Mouse (Mus musculus): ENCODE measurements around the gene Ints7. TPM values are rescaled to one million over a fixed set of nuclear protein-coding genes. Genes with fewer than 3 reads are reported as not detected.

Gene Ints7
- total RNA-seq, 1 experiment, result 33.1 TPM

DNA sequence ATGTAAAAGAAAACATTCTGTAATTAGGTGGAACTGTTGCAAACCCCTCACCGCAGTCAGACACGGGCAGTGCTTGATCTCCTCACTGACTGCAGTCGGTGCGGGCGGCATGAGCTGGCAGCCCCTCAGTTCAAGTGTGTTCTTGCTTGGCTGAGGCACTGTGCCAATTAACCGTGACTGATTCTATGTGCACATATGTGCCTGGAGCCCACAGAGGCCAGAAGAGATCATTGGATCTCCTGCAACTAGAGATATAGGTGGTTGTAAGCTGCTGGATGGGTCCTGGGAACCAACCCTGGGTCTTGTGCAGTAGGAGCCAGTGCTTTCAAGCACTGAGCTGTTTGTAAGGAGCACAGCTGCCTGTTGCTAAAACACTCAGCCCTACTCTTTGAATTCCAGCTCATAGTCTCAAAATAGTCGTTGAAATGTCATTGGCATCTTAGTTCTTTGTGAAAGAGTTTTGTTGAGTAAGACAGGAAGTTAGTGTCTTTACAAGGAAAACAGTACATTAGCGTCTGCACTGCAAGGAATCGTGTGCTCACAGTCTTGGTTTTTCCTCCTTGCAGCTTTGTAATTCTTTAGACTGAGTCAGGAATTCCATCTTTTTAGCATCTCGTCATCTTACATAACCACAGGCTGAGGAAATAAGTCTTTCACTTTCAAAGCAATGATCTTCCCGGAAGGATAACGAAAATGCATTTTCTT lies 16.7 kb downstream of the Ints7 start:
- Histone ChIP-seq H3K36me3 (ENCODE audit: control insufficient read depth, insufficient read depth, low read length, poor library complexity, severe bottlenecking) (peaks cover 19% of the 10 kb centered on the region), H3K27ac (ENCODE audit: insufficient read depth, low read depth, low read length, poor library complexity, severe bottlenecking) (no peak overlapping the region), H3K9ac (ENCODE audit: insufficient read depth, low read depth, low read length, poor library complexity, severe bottlenecking) (no peak overlapping the region), H3K4me1 (ENCODE audit: control insufficient read depth in 2 of 2, insufficient read depth in 2 of 2, low read length in 2 of 2, poor library complexity in 1 of 2) (no peaks in the 10 kb centered on the region), H3K4me3 (ENCODE audit: insufficient read depth in 1 of 2, low read depth in 1 of 2, low read length in 2 of 2, poor library complexity in 1 of 2, severe bottlenecking in 1 of 2) (no peak overlapping the region), H3K9me3 (ENCODE audit: control insufficient read depth, insufficient read depth, low read depth, low read length) (no peaks in the 10 kb centered on the region)
- DNase-seq (ENCODE audit: low read depth, low spot score), result no peak
- TF ChIP-seq MAFK (IDR thresholded peaks at IDR 0.05; ENCODE audit: insufficient read depth, low read depth, low read length) (no peak), ZNF384 (IDR thresholded peaks at IDR 0.05; ENCODE audit: low read depth, low read length) (no peak), HCFC1 (IDR thresholded peaks at IDR 0.05; ENCODE audit: borderline replicate concordance, insufficient read depth, low read length) (no peak), CHD2 (IDR thresholded peaks at IDR 0.05; ENCODE audit: low read depth, low read length) (no peak), ZC3H11A (IDR thresholded peaks at IDR 0.05; ENCODE audit: borderline replicate concordance, low read depth, low read length) (no peak)
- in situ Hi-C loops (cut with MboI; ENCODE audit: low sequenced_read_pairs in 2 of 2, unreplicated experiment in 2 of 2), result loop anchor here in 1 of 2 experiments (25.0 kb wide), 1 partner anchor 220 kb away; the partner anchor contains the start of gene Nek2

DNA sequence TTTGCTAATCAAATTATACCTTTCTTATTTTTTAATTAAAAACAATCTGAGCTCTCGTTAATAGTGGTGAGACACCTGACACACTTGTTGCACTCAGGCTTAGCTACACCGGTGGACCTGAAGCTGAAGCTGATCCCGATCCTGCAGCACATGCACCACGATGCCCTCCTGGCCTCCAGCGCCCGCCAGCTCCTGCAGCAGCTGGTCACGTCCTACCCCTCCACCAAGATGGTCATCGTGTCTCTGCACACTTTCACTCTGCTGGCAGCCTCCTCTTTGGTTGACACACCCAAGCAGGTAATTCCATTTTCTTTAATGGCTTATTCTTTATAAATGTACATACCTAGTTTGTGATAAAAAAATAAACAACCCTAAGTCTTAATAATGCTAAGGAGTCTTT lies 20.6 kb downstream of the Ints7 start:
- H3K9ac ChIP-seq (ENCODE audit: insufficient read depth, low read depth, low read length, poor library complexity, severe bottlenecking), result no peak overlapping the region
- no peak for DNase-seq (ENCODE audit: low read depth, low spot score)
- H3K4me1 ChIP-seq (ENCODE audit: control insufficient read depth in 2 of 2, insufficient read depth in 2 of 2, low read length in 2 of 2, poor library complexity in 1 of 2), result no peaks in the 10 kb centered on the region
- peaks cover 18% of the 10 kb centered on the region for H3K36me3 ChIP-seq (ENCODE audit: control insufficient read depth, insufficient read depth, low read length, poor library complexity, severe bottlenecking)
- H3K9me3 ChIP-seq (ENCODE audit: control insufficient read depth, insufficient read depth, low read depth, low read length), result no peaks in the 10 kb centered on the region
- H3K27ac ChIP-seq (ENCODE audit: insufficient read depth, low read depth, low read length, poor library complexity, severe bottlenecking), result no peak overlapping the region
- no peak overlapping the region for H3K4me3 ChIP-seq (ENCODE audit: insufficient read depth in 1 of 2, low read depth in 1 of 2, low read length in 2 of 2, poor library complexity in 1 of 2, severe bottlenecking in 1 of 2)
- in situ Hi-C loops (cut with MboI; ENCODE audit: low sequenced_read_pairs in 2 of 2, unreplicated experiment in 2 of 2), result loop anchor here in 1 of 2 experiments (25.0 kb wide), 1 partner anchor 216 kb away; the partner anchor contains the start of gene Nek2
- no peak for TF ChIP-seq HCFC1 (IDR thresholded peaks at IDR 0.05; ENCODE audit: borderline replicate concordance, insufficient read depth, low read length)
- TF ChIP-seq ZNF384 (IDR thresholded peaks at IDR 0.05; ENCODE audit: low read depth, low read length), result no peak
- TF ChIP-seq MAFK (IDR thresholded peaks at IDR 0.05; ENCODE audit: insufficient read depth, low read depth, low read length), result no peak
- no peak for TF ChIP-seq ZC3H11A (IDR thresholded peaks at IDR 0.05; ENCODE audit: borderline replicate concordance, low read depth, low read length)
- no peak for TF ChIP-seq CHD2 (IDR thresholded peaks at IDR 0.05; ENCODE audit: low read depth, low read length)

DNA sequence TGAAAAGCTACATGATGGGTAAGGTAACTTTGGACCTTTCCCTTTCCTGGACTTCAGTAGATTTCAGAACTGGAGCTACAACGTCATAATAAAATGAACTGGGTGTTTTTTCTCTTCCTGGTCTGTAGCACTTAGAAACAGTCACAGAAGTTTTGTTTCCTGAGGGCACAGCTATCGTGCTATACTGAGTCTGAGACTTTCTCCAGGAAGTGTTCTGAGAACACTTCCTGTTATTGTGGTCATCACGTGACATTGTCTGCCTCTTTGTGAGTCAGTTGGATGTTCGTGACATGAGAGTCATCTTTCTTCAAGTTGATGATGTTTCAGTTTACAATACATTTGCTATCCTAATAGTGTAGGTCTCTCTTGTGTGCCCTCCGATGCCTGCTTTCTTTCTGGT lies 23.8 kb downstream of the Ints7 start:
- no peak for DNase-seq (ENCODE audit: low read depth, low spot score)
- peaks cover 20% of the 10 kb centered on the region for H3K36me3 ChIP-seq (ENCODE audit: control insufficient read depth, insufficient read depth, low read length, poor library complexity, severe bottlenecking)
- H3K4me3 ChIP-seq (ENCODE audit: insufficient read depth in 1 of 2, low read depth in 1 of 2, low read length in 2 of 2, poor library complexity in 1 of 2, severe bottlenecking in 1 of 2), result no peak overlapping the region
- no peak overlapping the region for H3K9ac ChIP-seq (ENCODE audit: insufficient read depth, low read depth, low read length, poor library complexity, severe bottlenecking)
- no peaks in the 10 kb centered on the region for H3K9me3 ChIP-seq (ENCODE audit: control insufficient read depth, insufficient read depth, low read depth, low read length)
- in situ Hi-C loops (cut with MboI; ENCODE audit: low sequenced_read_pairs in 2 of 2, unreplicated experiment in 2 of 2), result loop anchor here in 1 of 2 experiments (25.0 kb wide), 1 partner anchor 213 kb away; the partner anchor contains the start of gene Nek2
- H3K27ac ChIP-seq (ENCODE audit: insufficient read depth, low read depth, low read length, poor library complexity, severe bottlenecking), result no peak overlapping the region
- no peaks in the 10 kb centered on the region for H3K4me1 ChIP-seq (ENCODE audit: control insufficient read depth in 2 of 2, insufficient read depth in 2 of 2, low read length in 2 of 2, poor library complexity in 1 of 2)
- TF ChIP-seq ZNF384 (IDR thresholded peaks at IDR 0.05; ENCODE audit: low read depth, low read length) (no peak), CHD2 (IDR thresholded peaks at IDR 0.05; ENCODE audit: low read depth, low read length) (no peak), ZC3H11A (IDR thresholded peaks at IDR 0.05; ENCODE audit: borderline replicate concordance, low read depth, low read length) (no peak), MAFK (IDR thresholded peaks at IDR 0.05; ENCODE audit: insufficient read depth, low read depth, low read length) (no peak), HCFC1 (IDR thresholded peaks at IDR 0.05; ENCODE audit: borderline replicate concordance, insufficient read depth, low read length) (no peak)

DNA sequence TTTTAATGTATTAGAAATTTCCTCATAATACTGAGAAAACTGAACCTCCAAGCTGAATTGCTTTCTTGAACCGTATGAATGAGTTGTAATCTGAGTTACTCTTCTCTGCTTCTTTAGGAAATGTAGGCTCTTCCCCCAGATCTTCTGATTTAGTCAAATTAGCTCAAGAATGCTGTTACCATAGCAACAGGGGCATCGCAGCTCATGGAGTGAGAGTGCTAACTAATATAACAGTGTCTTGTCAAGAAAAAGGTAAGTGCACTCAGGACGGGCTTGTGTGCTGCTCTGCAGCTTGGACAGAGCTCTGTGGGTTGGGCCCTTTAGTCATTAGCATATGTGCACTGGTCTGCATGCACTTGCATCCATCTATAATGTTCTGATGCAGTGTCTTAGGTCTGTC lies 29.3 kb downstream of the Ints7 start:
- in situ Hi-C loops (cut with MboI; ENCODE audit: low sequenced_read_pairs in 2 of 2, unreplicated experiment in 2 of 2), result no loop called here
- peaks cover 24% of the 10 kb centered on the region for H3K36me3 ChIP-seq (ENCODE audit: control insufficient read depth, insufficient read depth, low read length, poor library complexity, severe bottlenecking)
- peaks cover 0 to 2% of the 10 kb centered on the region in 2 experiments; a peak in 1 of 4 replicates for H3K4me1 ChIP-seq (ENCODE audit: control insufficient read depth in 2 of 2, insufficient read depth in 2 of 2, low read length in 2 of 2, poor library complexity in 1 of 2)
- no peak overlapping the region for H3K27ac ChIP-seq (ENCODE audit: insufficient read depth, low read depth, low read length, poor library complexity, severe bottlenecking)
- no peaks in the 10 kb centered on the region for H3K9me3 ChIP-seq (ENCODE audit: control insufficient read depth, insufficient read depth, low read depth, low read length)
- no peak overlapping the region for H3K9ac ChIP-seq (ENCODE audit: insufficient read depth, low read depth, low read length, poor library complexity, severe bottlenecking)
- no peak for DNase-seq (ENCODE audit: low read depth, low spot score)
- TF ChIP-seq ZNF384 (IDR thresholded peaks at IDR 0.05; ENCODE audit: low read depth, low read length) (no peak), CHD2 (IDR thresholded peaks at IDR 0.05; ENCODE audit: low read depth, low read length) (no peak), HCFC1 (IDR thresholded peaks at IDR 0.05; ENCODE audit: borderline replicate concordance, insufficient read depth, low read length) (no peak), ZC3H11A (IDR thresholded peaks at IDR 0.05; ENCODE audit: borderline replicate concordance, low read depth, low read length) (no peak), MAFK (IDR thresholded peaks at IDR 0.05; ENCODE audit: insufficient read depth, low read depth, low read length) (no peak)
- H3K4me3 ChIP-seq (ENCODE audit: insufficient read depth in 1 of 2, low read depth in 1 of 2, low read length in 2 of 2, poor library complexity in 1 of 2, severe bottlenecking in 1 of 2), result no peak overlapping the region

All from ES-E14 (cell line).